In the genomic region with DNA sequence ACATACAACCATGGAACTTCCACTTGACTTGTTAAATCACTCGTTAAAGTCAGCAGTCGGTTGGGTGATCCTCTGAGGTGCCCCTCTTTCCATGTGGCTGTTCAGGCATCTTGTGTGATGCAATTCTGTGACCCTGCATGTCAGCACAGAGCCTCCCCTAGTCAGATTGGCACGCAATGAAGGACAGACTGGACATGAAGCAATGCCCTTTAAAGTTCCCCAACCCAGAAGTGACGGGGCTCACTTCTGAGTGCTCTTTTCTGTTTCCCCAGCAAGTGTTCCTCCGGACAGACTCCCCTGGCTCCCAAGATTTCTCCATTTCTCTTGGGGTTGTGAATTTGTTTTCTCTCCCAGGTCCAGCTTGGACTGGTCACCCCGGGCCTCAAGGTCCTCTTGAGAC, we compare ENCODE assay signal across 22 mouse cellular contexts. TPM values are rescaled to one million over a fixed set of nuclear protein-coding genes. Genes with fewer than 3 reads are reported as not detected.
"Had no signal": no experiment of that assay in that cellular context is flagged by ENCODE, and none has a peak within 500 bp of the region (broad histone marks: within the 10 kb centered on the region; RNA-seq: fewer than 3 reads in every experiment).

No protein-coding gene starts in this region.

- ATAC-seq: liver, embryonic 12.5 days; midbrain, embryonic 13.5 days; midbrain, embryonic 16.5 days had no signal

- H3K27ac ChIP-seq: kidney, embryonic 15.5 days; layer of hippocampus, adult 2 months; limb, embryonic 10.5 days; limb, embryonic 13.5 days; liver, embryonic 12.5 days; liver, embryonic 15.5 days; lung, embryonic 15.5 days; macrophage; midbrain, embryonic 13.5 days; stomach, embryonic 15.5 days had no signal

- H3K4me1 ChIP-seq: liver, embryonic 12.5 days; liver, embryonic 15.5 days had no signal

- H3K4me2 ChIP-seq: kidney, embryonic 15.5 days; limb, embryonic 13.5 days; liver, embryonic 12.5 days; liver, embryonic 15.5 days; lung, embryonic 15.5 days; midbrain, embryonic 13.5 days; stomach, embryonic 15.5 days had no signal

- H3K9ac ChIP-seq: kidney, embryonic 15.5 days; limb, embryonic 13.5 days; liver, embryonic 12.5 days; liver, embryonic 15.5 days; lung, embryonic 15.5 days; midbrain, embryonic 13.5 days; stomach, embryonic 15.5 days had no signal

- H3K4me3 ChIP-seq: kidney, embryonic 15.5 days; layer of hippocampus, adult 2 months; limb, embryonic 10.5 days; limb, embryonic 13.5 days; liver, embryonic 12.5 days; liver, embryonic 15.5 days; lung, embryonic 15.5 days; midbrain, embryonic 13.5 days; stomach, embryonic 15.5 days had no signal

- DNase-seq: kidney, adult 2 months; kidney, postnatal 14 days; kidney, postnatal 4 days; layer of hippocampus, adult 9-11 months; liver; lung, adult 18-20 months; lung, postnatal 14 days; right cerebral cortex, postnatal 25 days; spleen, adult 18-20 months; thymus, postnatal 25 days had no signal

- H3K36me3 ChIP-seq: kidney, embryonic 15.5 days; limb, embryonic 10.5 days; limb, embryonic 13.5 days; liver, embryonic 12.5 days; liver, embryonic 15.5 days; lung, embryonic 15.5 days; midbrain, embryonic 13.5 days; stomach, embryonic 15.5 days had no signal

- H3K27me3 ChIP-seq: kidney, embryonic 15.5 days; limb, embryonic 13.5 days; liver, embryonic 12.5 days; liver, embryonic 15.5 days; lung, embryonic 15.5 days; midbrain, embryonic 13.5 days; stomach, embryonic 15.5 days had no signal

- H3K9me3 ChIP-seq: kidney, embryonic 15.5 days; limb, embryonic 10.5 days; limb, embryonic 13.5 days; liver, embryonic 12.5 days; liver, embryonic 15.5 days; lung, embryonic 15.5 days; midbrain, embryonic 13.5 days; stomach, embryonic 15.5 days had no signal

RNA-seq across cellular contexts. Expression of a gene that starts 49.5 kb away (rescaled TPM):
- total RNA-seq: megakaryocyte, adult 5-6 weeks had no signal
- polyA plus RNA-seq: macrophage had no signal
